Mouse (Mus musculus): ENCODE measurements at regions not wholly inside any gene's neighbourhood (a gene's known extent, or its start where the extent isn't known, plus 50 kb on each side); places are given as distances from the start of the nearest gene placed in this dataset.

GRCm38 (mm10) chr6:99810974-99811798 is 85.0 kb upstream of the Prok2 start:
- peak; percentile 6 for DNase-seq

- peak; percentile 16 for DNase-seq
These were observed 78.7 kb upstream of the Prok2 start for GRCm38 (mm10) chr6:99804905-99805245.

- peak; percentile 90 for DNase-seq
These were observed 78.1 kb upstream of the Prok2 start for GRCm38 (mm10) chr6:99803983-99804904.

GRCm38 (mm10) chr6:99800919-99801318 is 74.7 kb upstream of the Prok2 start:
- no peak for DNase-seq

- DNase-seq = no peak
These were observed 74.1 kb upstream of the Prok2 start for GRCm38 (mm10) chr6:99800324-99800723.

GRCm38 (mm10) chr6:99796390-99796789 is 70.2 kb upstream of the Prok2 start:
- no peak for DNase-seq

- no peak for DNase-seq
These were observed 67.4 kb upstream of the Prok2 start for GRCm38 (mm10) chr6:99793546-99793945.

- no peak for DNase-seq
These were observed 66.2 kb upstream of the Prok2 start for GRCm38 (mm10) chr6:99792353-99792752.

- DNase-seq = no peak
These were observed 60.8 kb upstream of the Prok2 start for GRCm38 (mm10) chr6:99786977-99787376.

GRCm38 (mm10) chr6:99785212-99785611 is 59.0 kb upstream of the Prok2 start:
- DNase-seq = no peak

- DNase-seq = no peak
These were observed 58.6 kb upstream of the Prok2 start for GRCm38 (mm10) chr6:99784804-99785203.

- DNase-seq = no peak
These were observed 58.1 kb upstream of the Prok2 start for GRCm38 (mm10) chr6:99784285-99784684.

- peak; percentile 18 for DNase-seq
These were observed 56.8 kb upstream of the Prok2 start for GRCm38 (mm10) chr6:99782996-99783395.

All from cerebellum, adult 9-10 months (tissue).